ENCODE assay signal across 23 mouse cellular contexts in genomic region chr1:97748163-97748562, GRCm38 (mm10). TPM values are rescaled to one million over a fixed set of nuclear protein-coding genes. Genes with fewer than 3 reads are reported as not detected.
A peak's percentile ranks its signal among the peaks of the same experiment; 100 is the strongest.
DNase-seq lines count a peak whose midpoint lies in the region; ATAC-seq and TF ChIP-seq lines count a peak whose summit lies in the region.
"Had no signal": no experiment of that assay in that cellular context is flagged by ENCODE, and none has a peak within 500 bp of the region (broad histone marks: within the 10 kb centered on the region; RNA-seq: fewer than 3 reads in every experiment).

No protein-coding gene starts in this region.

- H3K4me1 ChIP-seq in CH12.LX (ENCODE audit: control insufficient read depth in 1 of 2, insufficient read depth in 2 of 2) (no peaks in the 10 kb centered on the region), ES-E14 (ENCODE audit: control insufficient read depth in 2 of 2, insufficient read depth in 2 of 2, low read length in 2 of 2, poor library complexity in 1 of 2) (no peaks in the 10 kb centered on the region), MEL (ENCODE audit: control insufficient read depth in 1 of 2, insufficient read depth in 2 of 2, low read length in 2 of 2) (peaks cover 3 to 5% of the 10 kb centered on the region in 2 experiments; a peak in 2 of 4 replicates)

- intact Hi-C loops in gastrocnemius, postnatal 36 days (cut with DNase I) = no loop called here

- no peak overlapping the region for H3K4me3 ChIP-seq in CH12.LX (replicated peaks in 1 of 3; ENCODE audit: low read depth in 2 of 3, low read length in 2 of 3, poor library complexity in 1 of 3)
- H3K4me3 ChIP-seq in ES-E14 (ENCODE audit: insufficient read depth in 1 of 2, low read depth in 1 of 2, low read length in 2 of 2, poor library complexity in 1 of 2, severe bottlenecking in 1 of 2) = no peak overlapping the region
- no peak overlapping the region for H3K4me3 ChIP-seq in MEL (ENCODE audit: control insufficient read depth in 1 of 2, insufficient read depth in 1 of 2, low read depth in 2 of 2, low read length in 2 of 2)

- H3K9me3 ChIP-seq in CH12.LX (replicated peaks; ENCODE audit: low read length) (no peaks in the 10 kb centered on the region), ES-E14 (ENCODE audit: control insufficient read depth, insufficient read depth, low read depth, low read length) (no peaks in the 10 kb centered on the region), MEL (replicated peaks; ENCODE audit: insufficient read depth, low read length) (no peaks in the 10 kb centered on the region)
- H3K9me3 ChIP-seq: G1E had no signal

- TF ChIP-seq RAD21 in CH12.LX (IDR thresholded peaks at IDR 0.05; ENCODE audit: low read depth, low read length) = no peak
- no peak for TF ChIP-seq RAD21 in MEL (IDR thresholded peaks at IDR 0.05; ENCODE audit: low read depth, low read length)

- H3K27ac ChIP-seq in CH12.LX (ENCODE audit: insufficient read depth, low read depth) (no peak overlapping the region), ES-E14 (ENCODE audit: insufficient read depth, low read depth, low read length, poor library complexity, severe bottlenecking) (no peak overlapping the region), MEL (ENCODE audit: control insufficient read depth, low read depth, low read length) (no peak overlapping the region)

- no peak overlapping the region for H3K4me2 ChIP-seq in CH12.LX (ENCODE audit: insufficient read depth, low read depth, poor library complexity, severe bottlenecking)

- H3K9ac ChIP-seq in CH12.LX (ENCODE audit: insufficient read depth, low read depth) = no peak overlapping the region
- H3K9ac ChIP-seq in ES-E14 (ENCODE audit: insufficient read depth, low read depth, low read length, poor library complexity, severe bottlenecking) = no peak overlapping the region
- no peak overlapping the region for H3K9ac ChIP-seq in MEL (ENCODE audit: control insufficient read depth, low read depth, low read length, poor library complexity, severe bottlenecking)

- TF ChIP-seq POLR2A in CH12.LX (IDR thresholded peaks at IDR 0.05; ENCODE audit: low read depth, low read length) (no peak), MEL (IDR thresholded peaks at IDR 0.05; ENCODE audit: control insufficient read depth in 1 of 2, insufficient read depth in 1 of 2, low read depth in 1 of 2, low read length in 2 of 2, poor library complexity in 1 of 2) (no peak)

- no peaks in the 10 kb centered on the region for H3K27me3 ChIP-seq in CH12.LX (replicated peaks)
- H3K27me3 ChIP-seq in MEL (ENCODE audit: control insufficient read depth in 1 of 2, insufficient read depth in 2 of 2, low read length in 2 of 2) = no peaks in the 10 kb centered on the region
- H3K27me3 ChIP-seq: Patski had no signal

- ATAC-seq in granulocyte monocyte progenitor cell, adult 5-6 weeks (replicated peaks; ENCODE audit: poor library complexity, severe bottlenecking) = no peak
- ATAC-seq: activated CD4-positive, CD25-positive, alpha-beta regulatory T cell, adult 4 months; CD4-positive, CD25-positive, alpha-beta regulatory T cell, adult 4 months; Patski had no signal

- H3K79me2 ChIP-seq in CH12.LX (replicated peaks; ENCODE audit: control insufficient read depth, extremely low read depth, insufficient read depth, poor library complexity, severe bottlenecking) = no peaks in the 10 kb centered on the region
- no peaks in the 10 kb centered on the region for H3K79me2 ChIP-seq in MEL (ENCODE audit: control insufficient read depth, insufficient read depth, low read length, poor library complexity)

- dilution Hi-C loops in CH12.LX (cut with MboI; ENCODE audit: extremely low pct_ligation_motif_present, extremely low pct_unique_long_range_greater_than_20kb, low sequenced_read_pairs) = no loop called here

- no peak for TF ChIP-seq EP300 in CH12.LX (IDR thresholded peaks at IDR 0.05; ENCODE audit: low read length)
- no peak for TF ChIP-seq EP300 in MEL (IDR thresholded peaks at IDR 0.05; ENCODE audit: low read depth in 1 of 2, low read length in 2 of 2)

- TF ChIP-seq CTCF in CH12.LX (conservative IDR thresholded peaks at IDR 0.05 in 1 of 2, IDR thresholded peaks at IDR 0.05 in 1 of 2; ENCODE audit: low read depth in 2 of 2, low read length in 2 of 2) (no peak), MEL (IDR thresholded peaks at IDR 0.05 in 2 of 3, conservative IDR thresholded peaks at IDR 0.05 in 1 of 3; ENCODE audit: control insufficient read depth in 1 of 3, insufficient read depth in 1 of 3, low read depth in 2 of 3, low read length in 3 of 3, poor library complexity in 1 of 3, severe bottlenecking in 1 of 3) (no peak)

- in situ Hi-C loops in CH12.LX (cut with MboI; ENCODE audit: low pct_ligation_motif_present, low pct_unique_long_range_greater_than_20kb, low sequenced_read_pairs) (no loop called here), ES-E14 (cut with MboI; ENCODE audit: low sequenced_read_pairs in 2 of 2, unreplicated experiment in 2 of 2) (no loop called here)

- DNase-seq in CH12.LX (ENCODE audit: extremely low read depth) (no peak), ES-E14 (ENCODE audit: low read depth, low spot score) (no peak), MEL (ENCODE audit: low read depth, low spot score) (no peak)
- DNase-seq in gastrocnemius, postnatal 36 days = no peak
- DNase-seq in spleen, postnatal 4 days (ENCODE audit: low spot score in 2 of 2) = no peak
- DNase-seq: adrenal gland, adult 2 months; adrenal gland, adult 8-10 months; adrenal gland, postnatal 10 days; adrenal gland, postnatal 14 days; adrenal gland, postnatal 25 days; adrenal gland, postnatal 36 days; B cell, adult 2 months; cerebellum, adult 11 months; cerebellum, adult 11-12 months; cerebellum, adult 18-20 months; cerebellum, adult 2 months; cerebellum, adult 8-10 months; cerebellum, adult 9-10 months had no signal

- H3K36me3 ChIP-seq in CH12.LX (replicated peaks in 1 of 2; ENCODE audit: control insufficient read depth in 1 of 2, insufficient read depth in 1 of 2, low read length in 1 of 2) = peaks cover 24 to 64% of the 10 kb centered on the region in 2 experiments
- peaks cover 8% of the 10 kb centered on the region for H3K36me3 ChIP-seq in ES-E14 (ENCODE audit: control insufficient read depth, insufficient read depth, low read length, poor library complexity, severe bottlenecking)
- peaks cover 12 to 83% of the 10 kb centered on the region in 2 experiments for H3K36me3 ChIP-seq in MEL (ENCODE audit: control insufficient read depth in 1 of 2, insufficient read depth in 2 of 2, low read length in 2 of 2)

TF ChIP-seq in CH12.LX, 34 proteins besides CTCF, POLR2A, EP300 and RAD21:
- peak; percentile 82 for TF ChIP-seq MAFK (IDR thresholded peaks at IDR 0.05; ENCODE audit: insufficient replicate concordance, low read length)
- TF ChIP-seq IRF4 (IDR thresholded peaks at IDR 0.05; ENCODE audit: low read depth, low read length) = no peak
- TF ChIP-seq POLR2AphosphoS2 (IDR thresholded peaks at IDR 0.05; ENCODE audit: low read depth, low read length) = no peak

TF ChIP-seq in ES-E14, 5 proteins besides CTCF, POLR2A, EP300 and RAD21:
- TF ChIP-seq CHD2 (IDR thresholded peaks at IDR 0.05; ENCODE audit: low read depth, low read length) (no peak), HCFC1 (IDR thresholded peaks at IDR 0.05; ENCODE audit: borderline replicate concordance, insufficient read depth, low read length) (no peak), MAFK (IDR thresholded peaks at IDR 0.05; ENCODE audit: insufficient read depth, low read depth, low read length) (peak; percentile 67), ZNF384 (IDR thresholded peaks at IDR 0.05; ENCODE audit: low read depth, low read length) (no peak), ZC3H11A (IDR thresholded peaks at IDR 0.05; ENCODE audit: borderline replicate concordance, low read depth, low read length) (no peak)

TF ChIP-seq in MEL, 35 proteins besides CTCF, POLR2A, EP300 and RAD21:
- TF ChIP-seq CHD1 (IDR thresholded peaks at IDR 0.05; ENCODE audit: low read depth, low read length) = no peak
- TF ChIP-seq MAFK (IDR thresholded peaks at IDR 0.05; ENCODE audit: borderline replicate concordance, low read depth, low read length) = peak; percentile 60; the same call in 1 of the 2 replicates

RNA-seq across cellular contexts. Expression of gene Gin1, which starts 21.8 kb away (rescaled TPM):
- 5.8 and 6.3 TPM in 2 replicates for total RNA-seq in CH12.LX (2012; rRNA removed)
- 15.0 and 16.2 TPM in 2 replicates for total RNA-seq in CH12.LX (2014; rRNA removed)
- 10.4 and 10.5 TPM in 2 replicates for polyA plus RNA-seq in CH12.LX (2012; ENCODE audit: insufficient read length, low read depth)
- total RNA-seq in ES-E14 (2012; rRNA removed) = 7.7 and 8.6 TPM in 2 replicates
- 12.3 and 13.6 TPM in 2 replicates for total RNA-seq in MEL (2012; rRNA removed)
- polyA plus RNA-seq in MEL (2012; ENCODE audit: insufficient read depth in 1 of 2, insufficient read length in 2 of 2, low read depth in 1 of 2, low replicate concordance in 2 of 2, missing spikeins in 1 of 2) = 10 to 100 TPM in 1 of 2 experiments, not detected in 1; 20.6 TPM
- 1 to 10 TPM; 2.9 to 3.1 TPM for total RNA-seq in gastrocnemius, postnatal 36 days (2021)
- total RNA-seq in granulocyte monocyte progenitor cell, adult 5-6 weeks (2014; fragmentation: Nextera tagmentation) = 11.5 and 15.3 TPM in 2 replicates
- 16.7 and 20.9 TPM in 2 replicates for total RNA-seq in granulocyte monocyte progenitor cell, adult 5-6 weeks (2017)

RNA-seq across cellular contexts. Expression of gene Ppip5k2, which starts 22.0 kb away (rescaled TPM):
- total RNA-seq in CH12.LX (2012; rRNA removed) (27.4 and 32.8 TPM in 2 replicates), CH12.LX (2014; rRNA removed) (44.9 and 50.6 TPM in 2 replicates), ES-E14 (2012; rRNA removed) (32.0 and 38.8 TPM in 2 replicates), MEL (2012; rRNA removed) (57.4 and 60.7 TPM in 2 replicates)
- polyA plus RNA-seq in CH12.LX (2012; ENCODE audit: insufficient read length, low read depth) (28.4 and 29.8 TPM in 2 replicates), MEL (2012; ENCODE audit: insufficient read depth in 1 of 2, insufficient read length in 2 of 2, low read depth in 1 of 2, low replicate concordance in 2 of 2, missing spikeins in 1 of 2) (100 to 1,000 TPM in 1 of 2 experiments, 10 to 100 TPM in 1; 47.2 to 651 TPM)
- total RNA-seq in gastrocnemius, postnatal 36 days (2021) = 1 to 10 TPM; 1.7 to 2.0 TPM
- total RNA-seq in granulocyte monocyte progenitor cell, adult 5-6 weeks (2014; fragmentation: Nextera tagmentation) = 52.7 and 57.5 TPM in 2 replicates
- total RNA-seq in granulocyte monocyte progenitor cell, adult 5-6 weeks (2017) = 64.8 and 82.9 TPM in 2 replicates

Comparison
In these comparisons a context has a peak if more than half of its experiments do, and no peak if none do; other contexts are left out.
1. RNA of gene Ppip5k2, which starts 22.0 kb away (total RNA-seq): 52.7 to 82.9 TPM in granulocyte monocyte progenitor cell, adult 5-6 weeks, 57.4 to 60.7 TPM in MEL, 27.4 to 50.6 TPM in CH12.LX and 32.0 to 38.8 TPM in ES-E14; 1.7 to 2.0 TPM in gastrocnemius, postnatal 36 days; every median in the first group is over 4 times any median in the second.
2. Of the 35 proteins assayed by ChIP-seq in both MEL and CH12.LX: peak only in MEL: none; only in CH12.LX: none; in both: MAFK; in neither: 34.